Mouse (Mus musculus): Measurements from ENCODE around the gene Chd3. TPM values are rescaled to one million over a fixed set of nuclear protein-coding genes. Genes with fewer than 3 reads are reported as not detected.
"Not testable (repeated sequence)": the region's sequence is repeated elsewhere in the genome, so short reads cannot be mapped to it uniquely, and the experiment has no call there.

The Chd3 gene
- polyA plus RNA-seq, 1 experiment from 2014 or later, result 83.7 TPM

GRCm38 (mm10) chr11:69323667-69324111 is 45.5 kb downstream of the Chd3 start, which contains the start of the genes Cntrob and Trappc1:
Gene Cntrob, minus strand, starts transcription at chr11:69323775.
Gene Trappc1, plus strand, starts transcription at chr11:69323980.
- 0% methylated on average over 30 of the region's 30 CpGs for WGBS
- peak within 1 kb of the TSS; percentile 78 for H3K9ac ChIP-seq
- H3K4me3 ChIP-seq, result peak within 1 kb of the TSS; percentile 56
- H3K4me1 ChIP-seq (replicated peaks), result peaks cover 51% of the 10 kb centered on the region
- H3K9me3 ChIP-seq, result no peaks in the 10 kb centered on the region
- peak within 1 kb of the TSS; percentile 84 for H3K4me2 ChIP-seq
- H3K36me3 ChIP-seq, result peaks cover 6% of the 10 kb centered on the region
- H3K27ac ChIP-seq (replicated peaks), result peak within 1 kb of the TSS; percentile 84
- peaks cover 7% of the 10 kb centered on the region; the same call in 1 of the 2 replicates for H3K27me3 ChIP-seq
- peak; percentile 96 for ATAC-seq (ENCODE audit: low FRiP score, low read depth)

GRCm38 (mm10) chr11:69322693-69323471 is 46.3 kb downstream of the Chd3 start:
- H3K4me3 ChIP-seq, result peak overlapping the region; percentile 56
- H3K9me3 ChIP-seq, result no peaks in the 10 kb centered on the region
- H3K27me3 ChIP-seq, result peaks cover 7% of the 10 kb centered on the region; the same call in 1 of the 2 replicates
- H3K27ac ChIP-seq (replicated peaks), result peak overlapping the region; percentile 84
- 24% methylated on average over 18 of the region's 18 CpGs for WGBS
- H3K36me3 ChIP-seq, result peaks cover 11% of the 10 kb centered on the region
- peak overlapping the region; percentile 78 for H3K9ac ChIP-seq
- no peak for ATAC-seq (ENCODE audit: low FRiP score, low read depth)
- peak overlapping the region; percentile 84 for H3K4me2 ChIP-seq
- H3K4me1 ChIP-seq (replicated peaks), result peaks cover 51% of the 10 kb centered on the region

- 60% methylated on average over 6 of the region's 6 CpGs for WGBS
- ATAC-seq (ENCODE audit: low FRiP score, low read depth), result no peak
- H3K36me3 ChIP-seq, result peaks cover 16% of the 10 kb centered on the region
- peaks cover 1% of the 10 kb centered on the region; the same call in 1 of the 2 replicates for H3K27me3 ChIP-seq
- peak overlapping the region; percentile 78 for H3K9ac ChIP-seq
- H3K27ac ChIP-seq (replicated peaks), result 0 out of 2 replicates have a peak overlapping the region, but pooled peaks have one; percentile 10
- peak overlapping the region; percentile 56 for H3K4me3 ChIP-seq
- peak overlapping the region; percentile 84 for H3K4me2 ChIP-seq
- no peaks in the 10 kb centered on the region for H3K9me3 ChIP-seq
- peaks cover 47% of the 10 kb centered on the region for H3K4me1 ChIP-seq (replicated peaks)
These were observed 47.2 kb downstream of the Chd3 start for GRCm38 (mm10) chr11:69322010-69322409.

GRCm38 (mm10) chr11:69321580-69321979 is 47.6 kb downstream of the Chd3 start:
- Histone ChIP-seq H3K27ac (replicated peaks) (0 out of 2 replicates have a peak overlapping the region, but pooled peaks have one; percentile 10), H3K4me3 (peak overlapping the region; percentile 56; the same call in 1 of the 2 replicates), H3K9me3 (no peaks in the 10 kb centered on the region), H3K27me3 (no peaks in the 10 kb centered on the region), H3K4me1 (replicated peaks) (peaks cover 42% of the 10 kb centered on the region), H3K4me2 (peak overlapping the region; percentile 84), H3K9ac (peak overlapping the region; percentile 78; the same call in 1 of the 2 replicates), H3K36me3 (peaks cover 16% of the 10 kb centered on the region)
- WGBS, result 83% methylated on average over 6 of the region's 6 CpGs
- ATAC-seq (ENCODE audit: low FRiP score, low read depth), result no peak

GRCm38 (mm10) chr11:69318000-69318399 is 51.2 kb downstream of the Chd3 start:
- H3K9me3 ChIP-seq; ATAC-seq (ENCODE audit: low FRiP score, low read depth); H3K9ac ChIP-seq; H3K4me3 ChIP-seq; H3K4me2 ChIP-seq; H3K27ac ChIP-seq (replicated peaks); H3K27me3 ChIP-seq: not testable (repeated sequence)
- 87% methylated on average over 3 of the region's 3 CpGs for WGBS
- Histone ChIP-seq H3K36me3 (peaks cover 29% of the 10 kb centered on the region), H3K4me1 (replicated peaks) (peaks cover 15% of the 10 kb centered on the region)

- Histone ChIP-seq H3K9me3 (no peaks in the 10 kb centered on the region), H3K4me2 (no peak overlapping the region), H3K4me1 (replicated peaks) (peaks cover 4% of the 10 kb centered on the region), H3K36me3 (peaks cover 40% of the 10 kb centered on the region), H3K4me3 (no peak overlapping the region), H3K27me3 (no peaks in the 10 kb centered on the region), H3K27ac (replicated peaks) (no peak overlapping the region), H3K9ac (no peak overlapping the region)
- WGBS, result 96% methylated on average over 6 of the region's 6 CpGs
- no peak for ATAC-seq (ENCODE audit: low FRiP score, low read depth)
These were observed 52.8 kb downstream of the Chd3 start for GRCm38 (mm10) chr11:69316361-69316760.

- Histone ChIP-seq H3K4me2 (no peak overlapping the region), H3K9ac (no peak overlapping the region), H3K36me3 (peaks cover 67% of the 10 kb centered on the region), H3K27ac (replicated peaks) (no peak overlapping the region), H3K4me1 (replicated peaks) (peaks cover 4% of the 10 kb centered on the region), H3K4me3 (no peak overlapping the region), H3K9me3 (no peaks in the 10 kb centered on the region), H3K27me3 (no peaks in the 10 kb centered on the region)
- no peak for ATAC-seq (ENCODE audit: low FRiP score, low read depth)
- WGBS, result 58% methylated on average over 7 of the region's 7 CpGs
These were observed 57.9 kb downstream of the Chd3 start for GRCm38 (mm10) chr11:69311266-69311665.

- no peak for ATAC-seq (ENCODE audit: low FRiP score, low read depth)
- Histone ChIP-seq H3K4me1 (replicated peaks) (no peaks in the 10 kb centered on the region), H3K27me3 (no peaks in the 10 kb centered on the region), H3K4me3 (no peak overlapping the region), H3K27ac (replicated peaks) (no peak overlapping the region), H3K36me3 (peaks cover 50% of the 10 kb centered on the region), H3K9ac (no peak overlapping the region), H3K9me3 (no peaks in the 10 kb centered on the region), H3K4me2 (no peak overlapping the region)
- 98% methylated on average over 2 of the region's 2 CpGs for WGBS
These were observed 63.2 kb downstream of the Chd3 start for GRCm38 (mm10) chr11:69306039-69306438.

- H3K4me2 ChIP-seq, result no peak overlapping the region
- H3K9me3 ChIP-seq, result no peaks in the 10 kb centered on the region
- WGBS, result 93% methylated on average over 9 of the region's 9 CpGs
- no peak overlapping the region for H3K27ac ChIP-seq (replicated peaks)
- no peak overlapping the region for H3K9ac ChIP-seq
- no peaks in the 10 kb centered on the region for H3K4me1 ChIP-seq (replicated peaks)
- H3K36me3 ChIP-seq, result peaks cover 43% of the 10 kb centered on the region
- H3K27me3 ChIP-seq, result no peaks in the 10 kb centered on the region
- no peak overlapping the region for H3K4me3 ChIP-seq
- no peak for ATAC-seq (ENCODE audit: low FRiP score, low read depth)
These were observed 63.9 kb downstream of the Chd3 start for GRCm38 (mm10) chr11:69305291-69305690.

GRCm38 (mm10) chr11:69302817-69303216 is 66.4 kb downstream of the Chd3 start:
- ATAC-seq (ENCODE audit: low FRiP score, low read depth), result no peak
- no peaks in the 10 kb centered on the region for H3K9me3 ChIP-seq
- no peaks in the 10 kb centered on the region for H3K4me1 ChIP-seq (replicated peaks)
- 81% methylated on average over 7 of the region's 7 CpGs for WGBS
- H3K27ac ChIP-seq (replicated peaks), result no peak overlapping the region
- no peak overlapping the region for H3K4me3 ChIP-seq
- H3K4me2 ChIP-seq, result no peak overlapping the region
- H3K9ac ChIP-seq, result no peak overlapping the region
- H3K36me3 ChIP-seq, result peaks cover 33% of the 10 kb centered on the region
- H3K27me3 ChIP-seq, result no peaks in the 10 kb centered on the region

- Histone ChIP-seq H3K9me3 (no peaks in the 10 kb centered on the region), H3K36me3 (peaks cover 12% of the 10 kb centered on the region), H3K4me1 (replicated peaks) (no peaks in the 10 kb centered on the region), H3K4me2 (no peak overlapping the region), H3K9ac (no peak overlapping the region), H3K27ac (replicated peaks) (no peak overlapping the region), H3K4me3 (no peak overlapping the region), H3K27me3 (no peaks in the 10 kb centered on the region)
- 67% methylated on average over 7 of the region's 7 CpGs for WGBS
- ATAC-seq (ENCODE audit: low FRiP score, low read depth), result no peak
These were observed 71.0 kb downstream of the Chd3 start for GRCm38 (mm10) chr11:69298231-69298630.

GRCm38 (mm10) chr11:69297799-69298198 is 71.4 kb downstream of the Chd3 start:
- H3K27ac ChIP-seq (replicated peaks), result no peak overlapping the region
- no peaks in the 10 kb centered on the region for H3K4me1 ChIP-seq (replicated peaks)
- no peak overlapping the region for H3K9ac ChIP-seq
- no peak overlapping the region for H3K4me2 ChIP-seq
- no peaks in the 10 kb centered on the region for H3K9me3 ChIP-seq
- peaks cover 12% of the 10 kb centered on the region for H3K36me3 ChIP-seq
- 92% methylated on average over 2 of the region's 2 CpGs for WGBS
- no peak overlapping the region for H3K4me3 ChIP-seq
- ATAC-seq (ENCODE audit: low FRiP score, low read depth), result no peak
- no peaks in the 10 kb centered on the region for H3K27me3 ChIP-seq

All from hindbrain, embryonic 15.5 days (tissue).